Mouse (Mus musculus) heart, adult 18-20 months (tissue): ENCODE results near the gene Gjc1. TPM values are rescaled to one million over a fixed set of nuclear protein-coding genes. Genes with fewer than 3 reads are reported as not detected.

Source experiments
- DNase-seq, 2 experiments: peaks; one replicate each; pipeline ENCODE4 v3.0.0; 2021 to 2022; ENCODE audit warnings: mixed read lengths in 1 of 2
- total RNA-seq, 2 experiments: library from RNA; stranded (reverse); gene quantifications; 2 replicates each; pipeline ENCODE4 v1.2.3; 2021

The Gjc1 gene
- total RNA-seq, 2 experiments from 2014 or later: 17.2 to 18.2 TPM

DNA sequence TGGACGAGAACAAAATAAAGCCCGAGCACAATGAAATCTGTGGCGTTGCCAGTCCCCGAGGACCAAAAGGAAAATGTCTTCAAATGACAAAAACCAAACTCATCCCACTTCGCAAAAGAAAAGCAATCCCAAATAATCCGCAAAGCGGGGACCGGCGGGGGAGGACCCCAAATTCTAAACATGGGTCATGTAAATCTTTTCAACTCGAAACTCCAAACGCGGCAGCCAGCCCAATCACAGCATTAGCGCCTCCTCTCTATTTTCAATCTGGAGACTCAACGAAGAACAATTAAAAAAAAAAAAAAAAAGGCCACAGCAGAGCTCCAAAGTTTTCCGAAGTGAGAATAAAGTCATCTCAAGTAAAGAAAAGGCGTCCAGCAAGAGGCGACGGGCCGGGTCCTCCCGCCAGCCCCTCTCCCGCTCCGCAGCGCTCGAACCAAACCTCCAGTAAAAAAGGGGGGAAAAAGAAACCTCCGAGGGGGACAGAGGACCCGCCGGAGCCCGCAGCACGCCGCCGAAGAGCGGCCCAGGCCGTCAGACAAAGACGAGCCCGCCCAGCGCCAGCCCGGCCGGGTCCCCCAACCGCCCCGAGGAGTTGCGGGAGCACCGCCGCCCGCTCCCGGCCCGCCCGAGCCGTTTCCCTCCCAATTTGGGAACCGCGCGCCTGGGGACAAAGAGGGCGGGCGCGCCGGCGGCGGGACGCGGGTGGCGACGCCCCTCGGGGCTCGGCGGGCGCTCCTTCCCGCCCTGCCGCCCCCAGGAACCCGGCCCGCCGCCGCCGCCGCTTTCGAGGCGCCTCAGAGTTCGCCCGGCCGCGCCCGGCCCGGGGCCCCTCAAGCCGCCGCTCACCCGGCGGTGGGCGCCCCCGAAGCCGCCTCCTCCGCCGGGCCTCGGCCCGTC is 1.1 kb downstream of the Gjc1 start:
- peak in 1 of 2 experiments; percentile 68 for DNase-seq

DNA sequence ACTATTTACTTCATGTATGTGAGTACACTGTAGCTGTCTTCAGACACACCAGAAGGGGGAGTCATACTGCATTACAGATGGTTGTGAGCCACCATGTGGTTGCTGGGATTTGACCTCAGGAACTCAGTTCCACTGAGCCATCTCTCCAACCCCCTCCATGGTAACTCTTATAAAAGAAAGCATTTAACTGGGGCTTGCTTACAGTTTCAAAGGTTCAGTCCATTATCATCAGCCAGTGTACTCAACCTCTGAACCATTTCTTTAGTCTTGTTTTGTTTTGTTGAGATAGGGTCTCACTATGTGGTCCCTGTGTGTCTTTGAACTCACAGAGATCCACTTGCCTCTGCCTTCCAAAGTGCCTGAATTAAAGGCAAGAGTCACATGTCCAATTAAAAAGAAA is 4.6 kb downstream of the Gjc1 start:
- DNase-seq: no peak

DNA sequence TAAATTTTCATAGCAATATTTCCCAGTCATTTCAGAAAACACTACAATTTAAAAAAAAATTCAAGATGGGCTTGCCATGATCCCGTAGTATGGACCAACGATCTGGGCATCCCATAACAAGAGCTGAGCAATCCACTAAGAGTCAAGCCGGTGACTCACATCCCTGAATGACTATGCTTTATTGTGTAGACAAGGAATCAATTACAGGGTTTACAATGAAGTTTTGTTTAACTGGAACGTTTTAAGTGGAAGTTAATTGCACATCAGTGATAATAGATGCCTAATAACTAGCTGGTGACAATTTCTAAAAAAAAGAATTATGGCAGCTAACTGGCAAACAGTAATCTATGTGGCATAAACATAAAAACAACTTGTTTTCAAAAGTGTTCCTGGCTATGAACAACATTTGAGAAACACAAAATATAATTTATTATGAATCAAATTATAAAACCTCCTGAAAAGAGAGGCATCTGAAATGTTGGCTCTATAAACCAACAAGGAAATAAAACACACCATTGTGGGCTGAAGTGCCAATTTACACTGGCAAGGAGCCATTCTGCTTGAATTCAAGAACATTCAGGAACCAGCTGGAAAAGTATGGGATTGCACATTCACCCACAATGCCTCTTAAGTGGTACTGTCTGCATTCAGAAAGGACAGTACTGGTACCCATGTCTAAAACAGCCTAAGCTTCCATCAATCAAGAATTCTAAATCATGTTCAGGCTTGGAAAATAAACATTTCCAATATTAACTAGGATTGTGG is 8.6 kb downstream of the Gjc1 start:
- no peak for DNase-seq

GRCm38 (mm10) chr11:102808246-102808645 is 11.3 kb downstream of the Gjc1 start:
- DNase-seq: no peak

GRCm38 (mm10) chr11:102803453-102803852 is 16.0 kb downstream of the Gjc1 start:
- DNase-seq: no peak

GRCm38 (mm10) chr11:102794157-102794556 is 25.3 kb downstream of the Gjc1 start:
- no peak for DNase-seq

DNA sequence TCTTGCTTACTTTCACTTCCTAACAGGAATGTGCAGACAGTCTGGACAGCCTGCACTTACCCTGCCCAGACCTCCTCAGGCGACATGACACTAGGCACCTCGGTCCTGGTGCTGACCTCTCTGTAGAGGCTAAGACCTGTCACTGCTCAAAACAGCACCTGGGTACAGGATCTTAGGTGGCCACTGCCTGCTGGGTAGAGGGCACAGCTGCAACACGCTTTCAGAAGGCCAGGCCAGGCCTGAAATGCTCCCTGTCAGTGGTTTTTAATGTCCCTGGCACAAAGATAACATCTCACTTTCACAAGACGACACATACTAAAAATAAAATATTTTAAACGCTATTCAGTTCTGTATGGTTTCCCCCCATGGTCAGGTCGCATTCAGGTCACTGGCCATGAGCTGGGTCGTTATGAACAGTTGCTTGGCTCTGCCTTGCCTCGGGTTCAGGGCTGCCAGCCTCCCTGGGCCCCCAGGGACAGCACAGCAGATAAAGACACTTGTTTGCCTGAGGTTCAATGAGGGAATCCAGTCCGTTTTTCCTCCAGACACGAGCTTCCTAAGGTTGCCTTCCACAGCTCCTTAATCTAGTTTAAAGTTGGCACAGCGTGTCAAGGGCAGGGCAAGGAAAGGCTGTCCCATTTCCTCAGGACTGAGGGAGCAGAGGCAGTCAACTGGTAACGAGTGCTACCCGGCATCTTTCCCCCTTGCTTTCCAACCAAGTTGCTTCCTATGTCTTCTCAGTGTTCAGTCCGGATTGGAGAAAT is 27.6 kb downstream of the Gjc1 start:
- peak in 1 of 2 experiments; percentile 30 for DNase-seq

- DNase-seq: no peak
These were observed 31.8 kb downstream of the Gjc1 start for GRCm38 (mm10) chr11:102787688-102788177.

DNA sequence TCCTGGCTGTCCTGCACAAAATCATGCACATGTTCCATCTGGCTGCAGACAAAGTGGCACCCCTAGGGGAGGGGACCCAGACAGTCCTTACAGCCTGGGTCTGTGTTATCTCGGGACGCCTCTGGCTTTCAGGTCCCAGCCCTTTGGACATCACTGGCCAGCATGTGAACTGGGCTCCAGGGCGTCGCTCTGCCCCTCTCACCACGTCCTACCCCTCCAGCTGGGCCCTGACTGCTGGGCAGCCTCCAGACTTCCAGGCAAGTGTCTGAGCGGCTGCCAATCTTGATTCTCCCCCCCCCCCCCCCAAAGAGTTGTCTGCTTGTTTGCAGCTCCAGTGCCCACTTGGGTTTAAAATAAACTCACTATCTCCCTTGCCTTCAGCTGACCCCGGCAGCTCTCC is 36.1 kb downstream of the Gjc1 start:
- DNase-seq: no peak

DNA sequence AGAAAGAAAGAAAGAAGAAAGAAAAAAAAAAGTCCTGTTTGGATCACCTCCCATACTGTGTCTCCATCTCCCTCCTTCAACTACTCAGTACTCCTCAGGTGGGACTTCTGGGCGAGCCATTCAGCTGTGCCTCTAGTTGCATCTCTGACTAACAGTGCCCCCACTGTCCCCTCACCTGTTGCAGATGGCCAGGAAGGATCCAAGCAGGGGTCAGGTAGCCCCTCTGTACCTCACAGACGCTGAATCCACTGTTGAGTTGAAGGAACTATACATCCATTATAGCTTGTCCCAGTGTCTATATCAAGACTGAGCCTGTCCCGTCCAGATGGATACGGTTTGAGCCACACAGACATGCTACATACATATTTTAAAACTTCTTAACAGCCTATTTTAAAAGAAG is 38.0 kb downstream of the Gjc1 start:
- DNase-seq: no peak

DNA sequence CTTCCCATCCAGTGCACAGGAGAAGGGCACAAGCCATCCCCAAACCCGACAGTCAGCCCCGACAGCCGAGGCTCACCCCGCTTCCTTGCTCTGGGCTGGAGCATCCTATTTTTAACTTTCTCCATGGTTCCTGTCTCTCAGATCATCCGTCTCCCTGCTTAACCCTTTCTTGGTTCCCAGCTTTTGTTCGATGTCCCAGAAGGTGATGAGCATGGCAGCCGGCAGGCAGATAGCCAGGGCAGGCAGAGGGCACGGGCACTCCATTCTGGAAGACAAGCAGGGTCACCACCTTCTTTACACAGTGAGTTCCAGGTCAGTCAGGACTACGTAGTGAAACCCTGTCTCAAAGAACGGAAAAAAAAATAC is 38.5 kb downstream of the Gjc1 start:
- DNase-seq: no peak

DNA sequence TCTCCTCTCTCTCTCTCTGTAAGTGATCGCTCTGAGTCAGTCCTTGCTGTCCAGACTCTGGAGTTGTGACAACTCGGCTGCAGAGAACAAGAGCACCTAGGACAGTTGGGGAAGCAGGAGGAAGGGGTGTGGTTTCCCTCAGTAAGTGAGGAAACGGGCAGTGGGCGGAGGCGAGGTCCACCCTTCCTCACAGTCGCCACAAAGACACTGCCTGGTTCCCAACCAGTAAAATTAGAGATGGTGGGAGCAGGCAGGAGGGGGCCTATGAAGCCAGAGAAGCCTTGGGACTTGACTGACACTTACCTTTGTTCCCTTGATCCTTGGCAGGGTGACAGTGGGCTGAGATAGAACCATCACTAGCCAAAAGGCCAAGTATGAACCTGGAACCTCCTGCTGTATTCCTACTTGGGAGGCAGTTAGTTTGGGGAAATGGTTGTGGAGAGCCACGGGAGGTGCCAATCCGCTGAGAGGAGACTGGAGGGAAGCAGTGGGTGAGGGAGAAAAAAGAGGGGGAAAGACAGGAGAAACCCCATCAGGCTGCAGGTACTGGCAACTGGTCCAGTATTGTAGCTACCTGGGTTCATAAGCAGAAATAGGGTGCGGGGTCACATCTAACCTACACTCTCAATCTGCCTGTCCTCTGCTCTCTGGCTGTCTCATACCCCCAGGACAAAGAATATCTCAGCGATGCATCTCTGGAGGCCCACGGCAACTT is 39.1 kb downstream of the Gjc1 start:
- peak; percentile 61 to 86 for DNase-seq

- DNase-seq: peak in 1 of 2 experiments; percentile 45
These were observed 39.7 kb downstream of the Gjc1 start for GRCm38 (mm10) chr11:102779824-102780223.

GRCm38 (mm10) chr11:102779081-102779638 is 40.3 kb downstream of the Gjc1 start:
- DNase-seq: no peak

- no peak for DNase-seq
These were observed 40.9 kb downstream of the Gjc1 start for GRCm38 (mm10) chr11:102778597-102778996.

DNA sequence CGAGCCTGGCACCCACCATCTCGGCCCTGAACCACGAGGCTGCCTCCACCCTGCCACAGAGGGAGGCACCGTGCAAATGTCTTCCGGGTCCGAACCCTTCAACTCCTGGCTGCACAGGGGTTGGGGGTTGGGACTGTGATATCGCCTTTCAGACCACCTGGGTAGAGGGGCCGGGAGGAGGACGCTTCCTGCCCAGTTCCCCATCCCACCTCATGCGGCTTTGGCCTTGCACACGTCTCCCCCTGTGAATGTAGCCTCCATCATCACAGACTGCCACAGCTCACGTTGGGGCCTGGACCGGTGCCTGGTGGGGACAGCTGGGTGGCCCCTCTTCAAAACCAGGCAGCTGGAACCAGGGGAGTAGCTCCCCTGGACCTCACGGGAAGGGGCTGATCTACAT is 41.3 kb downstream of the Gjc1 start:
- no peak for DNase-seq

DNA sequence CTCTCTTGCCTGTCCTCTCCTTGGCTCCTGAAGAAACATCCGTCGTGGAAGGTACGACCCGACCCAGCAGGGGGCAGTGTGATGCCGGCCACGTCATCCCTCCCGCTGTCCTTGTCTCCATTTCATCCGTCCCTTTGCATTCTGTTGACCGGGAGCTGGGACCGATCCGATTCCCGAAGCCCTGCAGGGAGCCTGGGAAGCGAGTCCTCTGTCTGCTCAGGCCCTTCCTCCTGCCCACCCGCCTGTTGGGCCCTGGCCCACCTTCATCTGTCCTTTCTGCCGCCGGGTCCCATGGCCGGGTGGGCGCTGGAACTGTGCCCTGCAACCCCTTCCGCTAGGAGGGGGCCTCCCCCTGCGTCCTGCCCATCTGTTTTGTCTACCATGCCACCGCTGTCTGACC is 41.9 kb downstream of the Gjc1 start:
- DNase-seq: peak; percentile 85 to 91

- peak; percentile 87 to 91 for DNase-seq
These were observed 44.8 kb downstream of the Gjc1 start for GRCm38 (mm10) chr11:102774621-102775141.

DNA sequence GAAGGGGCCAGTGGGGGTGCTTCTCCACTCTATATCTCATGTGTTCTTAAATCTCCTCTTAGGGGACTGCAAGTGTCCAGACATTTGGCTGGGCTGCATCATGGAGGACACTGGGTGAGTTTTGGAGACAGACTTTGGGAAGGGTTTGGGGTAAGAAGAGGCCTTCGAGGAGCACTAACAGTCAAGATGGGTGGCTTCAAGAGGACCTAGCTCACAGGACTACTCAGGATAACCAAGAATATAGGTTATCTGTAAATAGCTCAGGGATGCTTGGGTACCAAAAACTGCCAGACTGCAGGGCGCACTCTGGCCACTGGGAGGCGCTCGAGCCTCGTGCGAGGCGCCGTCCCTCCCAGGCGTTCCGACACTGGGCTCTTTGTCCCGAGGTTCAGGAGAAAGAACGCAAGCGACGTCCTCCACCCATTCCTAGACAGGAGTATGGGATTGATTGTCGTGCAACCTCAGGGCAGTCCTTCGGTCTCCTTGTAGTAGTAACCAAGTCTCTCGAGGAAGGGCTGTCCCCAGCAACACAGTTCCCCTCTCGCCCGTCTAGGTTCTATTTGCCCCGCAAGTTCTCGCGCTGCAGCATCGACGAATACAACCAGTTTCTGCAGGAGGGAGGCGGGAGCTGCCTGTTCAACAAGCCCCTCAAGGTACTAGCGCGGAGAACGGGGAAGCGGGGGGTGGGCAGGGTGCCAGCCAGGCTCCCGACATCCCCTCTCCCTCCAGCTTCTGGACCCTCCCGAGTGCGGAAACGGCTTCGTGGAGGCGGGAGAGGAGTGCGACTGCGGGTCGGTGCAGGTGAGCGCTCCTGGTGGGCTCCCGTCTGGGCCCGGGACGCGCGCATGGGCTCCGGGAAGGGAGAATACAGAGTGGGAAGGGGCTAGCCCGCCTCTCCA is 45.5 kb downstream of the Gjc1 start:
- DNase-seq: peak; percentile 82 to 93
